Mouse (Mus musculus) liver, embryonic 11.5 days (tissue): ENCODE data around the gene Gdf11. TPM values are rescaled to one million over a fixed set of nuclear protein-coding genes. Genes with fewer than 3 reads are reported as not detected.

ENCODE experiments used
- ATAC-seq: fragments of 200-750 bp; cut with Nextera tagmentation; replicated peaks from 2 replicates; pipeline ENCODE4 v1.8.0; 2017; ENCODE audit warnings: moderate number of reproducible peaks, mild to moderate bottlenecking, moderate TSS enrichment, moderate library complexity; ENCODE audit not compliant: low FRiP score
- DNase-seq: peaks from one replicate; pipeline ENCODE4 v3.0.0-alpha.2; 2017; ENCODE audit warnings: low spot score
- H3K27ac ChIP-seq: fragments of 300-500 bp; sonication (generic); 2 replicates; pipeline ENCODE4 v1.5.1; 2014; ENCODE audit warnings: mild to moderate bottlenecking, low read depth, low read length, control low read depth
- H3K27me3 ChIP-seq: fragments of 300-500 bp; sonication (generic); replicated peaks from 2 replicates; pipeline ENCODE4 v1.6.1; 2014; ENCODE audit warnings: low read length, mixed read lengths; ENCODE audit not compliant: control insufficient read depth, insufficient read depth
- H3K36me3 ChIP-seq: fragments of 300-500 bp; sonication (generic); 2 replicates; pipeline ENCODE4 v1.6.1; 2014; ENCODE audit warnings: mild to moderate bottlenecking, low read length, moderate library complexity, mixed read lengths; ENCODE audit not compliant: control insufficient read depth, insufficient read depth
- H3K4me1 ChIP-seq: fragments of 300-500 bp; sonication (generic); replicated peaks from 2 replicates; pipeline ENCODE4 v1.6.1; 2014; ENCODE audit warnings: low read length, mixed read lengths; ENCODE audit not compliant: control insufficient read depth, insufficient read depth
- H3K4me2 ChIP-seq: fragments of 300-500 bp; sonication (generic); 2 replicates; pipeline ENCODE4 v1.6.1; 2014; ENCODE audit warnings: mild to moderate bottlenecking, control low read depth, moderate library complexity
- H3K4me3 ChIP-seq: fragments of 300-500 bp; sonication (generic); 2 replicates; pipeline ENCODE4 v1.5.1; 2014; ENCODE audit warnings: low read depth, low read length, control low read depth
- H3K9ac ChIP-seq: fragments of 300-500 bp; sonication (generic); 2 replicates; pipeline ENCODE4 v1.6.1; 2014; ENCODE audit warnings: low read depth, low read length, control low read depth
- H3K9me3 ChIP-seq: fragments of 300-500 bp; sonication (generic); 2 replicates; pipeline ENCODE4 v1.6.1; 2016; ENCODE audit warnings: low read length, inconsistent platforms, mixed read lengths; ENCODE audit not compliant: control insufficient read depth
- WGBS: fragments of 180-500 bp; shearing (Covaris S2); extraction: QIAGEN DNeasy Blood & Tissue Kit; methylation state at CpG from one replicate; pipeline ENCODE4 v1.1.7; 2014; 5-methylcytosine and 5-hydroxymethylcytosine counted together
- polyA plus RNA-seq: library from polyadenylated mRNA; unstranded; fragments of >200 nt; fragmentation: Nextera tagmentation; extraction: Ambion mirVana; gene quantifications from 2 replicates; pipeline ENCODE4 v1.2.1, GENCODE M21; 2014

Gdf11 gene
- polyA plus RNA-seq, 1 experiment from 2014 or later = 3.5 TPM

DNA sequence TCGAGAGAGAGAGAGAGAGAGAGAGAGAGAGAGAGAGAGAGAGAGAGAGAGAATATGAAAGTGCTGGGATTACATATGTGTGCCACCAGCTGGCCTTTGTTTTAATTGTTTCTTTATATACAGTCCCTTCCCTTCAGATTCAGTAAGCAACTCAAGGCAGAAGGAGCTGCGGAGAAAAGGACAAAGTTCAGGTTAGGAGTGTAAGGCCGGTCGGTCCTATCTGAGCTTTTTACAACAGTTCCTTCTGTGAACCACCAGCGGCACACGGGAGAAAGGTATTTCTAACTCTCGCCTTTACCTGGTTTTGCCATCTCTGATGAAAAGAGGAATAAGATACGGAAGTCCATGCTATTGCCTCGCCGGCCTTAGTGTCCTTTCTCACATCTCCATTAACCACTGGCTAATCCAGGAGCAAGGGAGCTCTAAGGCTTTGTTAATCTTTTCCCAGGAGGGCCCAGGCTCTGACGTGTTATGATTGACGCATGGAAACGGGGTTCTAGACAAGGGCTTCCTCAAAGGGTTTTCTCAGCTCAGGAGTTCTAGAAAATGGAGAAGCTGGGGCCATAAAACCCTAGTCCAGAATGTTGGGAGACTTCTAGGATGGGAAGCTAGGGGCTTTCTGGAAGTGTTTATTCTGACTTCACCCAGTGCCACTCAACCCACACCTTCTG lies 17.4 kb upstream of the Gdf11 start:
- H3K4me3 ChIP-seq = peak overlapping the region; percentile 71
- ATAC-seq = no peak
- H3K9ac ChIP-seq = peak overlapping the region; percentile 65
- H3K4me1 ChIP-seq = peaks cover 5% of the 10 kb centered on the region
- peaks cover 3% of the 10 kb centered on the region; the same call in 1 of the 2 replicates for H3K27me3 ChIP-seq
- no peak for DNase-seq
- H3K36me3 ChIP-seq = peaks cover 3% of the 10 kb centered on the region; the same call in 1 of the 2 replicates
- H3K4me2 ChIP-seq = peak overlapping the region; percentile 86
- WGBS = 68% methylated on average over 13 of the region's 13 CpGs
- no peaks in the 10 kb centered on the region for H3K9me3 ChIP-seq
- H3K27ac ChIP-seq = no peak overlapping the region

DNA sequence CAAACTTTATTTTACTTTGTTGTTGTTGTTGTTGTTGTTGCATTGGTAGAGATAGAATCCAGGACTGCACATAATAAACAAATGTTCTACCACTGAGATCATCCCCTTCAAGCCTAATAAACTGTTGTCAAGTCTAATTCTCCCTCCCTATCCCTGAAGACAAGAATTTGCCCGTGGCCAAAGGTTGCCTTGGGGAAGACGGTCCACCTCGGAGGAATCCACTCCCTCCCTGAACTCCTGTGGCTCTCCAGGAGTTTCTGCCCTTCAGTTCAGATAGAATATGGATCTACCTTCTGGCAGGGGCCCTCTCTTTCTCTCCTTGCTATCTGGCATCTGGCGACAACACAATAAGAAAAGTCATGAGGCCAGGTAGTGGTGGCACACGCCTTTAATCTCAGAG lies 13.3 kb upstream of the Gdf11 start:
- Histone ChIP-seq H3K9me3 (no peaks in the 10 kb centered on the region), H3K27ac (no peak overlapping the region), H3K4me2 (no peak overlapping the region), H3K27me3 (peaks cover 3% of the 10 kb centered on the region; the same call in 1 of the 2 replicates), H3K9ac (no peak overlapping the region), H3K4me1 (no peaks in the 10 kb centered on the region; the same call in 1 of the 2 replicates), H3K4me3 (no peak overlapping the region), H3K36me3 (no peaks in the 10 kb centered on the region)
- DNase-seq (no peak), ATAC-seq (no peak)
- 74% methylated on average over 5 of the region's 5 CpGs for WGBS

DNA sequence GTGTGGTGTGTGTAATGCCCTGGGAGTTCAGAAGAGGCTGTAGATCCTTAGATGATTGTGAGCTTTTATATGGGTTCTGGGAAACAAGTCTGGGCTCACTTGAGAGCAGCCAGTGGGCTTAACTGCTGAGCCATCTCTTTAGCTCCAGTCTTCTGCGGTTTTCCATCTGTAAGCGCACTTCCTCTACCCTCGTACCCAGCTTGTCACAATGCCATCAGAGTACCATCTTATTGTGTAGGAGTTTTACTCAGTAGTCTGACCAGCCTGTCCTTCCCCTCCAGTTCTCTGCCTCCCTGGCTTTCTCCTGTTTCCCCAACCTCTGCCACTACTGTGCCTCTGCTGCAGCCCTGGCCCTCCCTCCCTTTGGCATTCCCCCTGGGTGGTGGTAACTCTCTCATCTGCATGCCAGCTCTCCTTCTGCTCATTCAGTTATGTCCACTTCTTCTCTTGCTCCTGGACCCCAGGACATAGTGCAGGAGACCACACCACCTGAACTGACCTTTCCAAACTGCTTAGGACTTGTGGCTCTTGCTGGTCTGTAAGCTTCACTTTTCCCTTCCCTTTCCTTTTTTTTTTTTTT lies 11.0 kb upstream of the Gdf11 start:
- no peaks in the 10 kb centered on the region for H3K36me3 ChIP-seq
- no peak for DNase-seq
- ATAC-seq = no peak

DNA sequence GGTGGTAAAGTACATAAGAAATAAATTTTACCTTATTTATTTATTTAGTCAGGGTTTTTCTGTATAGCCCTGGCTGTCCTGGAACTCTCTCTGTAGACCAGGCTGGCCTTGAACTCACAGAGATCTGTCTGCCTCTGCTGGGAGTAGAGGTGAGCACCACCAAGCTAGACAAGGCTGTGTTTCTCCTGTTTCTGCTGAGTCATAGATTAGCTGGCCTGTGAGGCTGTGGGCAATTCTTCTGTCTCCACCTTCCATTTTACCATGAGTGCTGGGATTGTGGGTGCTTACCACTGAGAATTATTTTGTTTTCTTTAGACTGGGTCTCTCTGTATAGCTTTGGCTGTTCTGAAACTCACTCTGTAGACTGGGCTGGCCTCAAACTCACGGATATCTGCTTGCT lies 9.9 kb upstream of the Gdf11 start:
- no peak overlapping the region for H3K9ac ChIP-seq
- DNase-seq (no peak), ATAC-seq (peak; percentile 37; the same call in 1 of the 2 replicates)
- WGBS = 53% methylated on average over 1 of the region's 1 CpGs
- no peaks in the 10 kb centered on the region for H3K9me3 ChIP-seq
- no peaks in the 10 kb centered on the region for H3K4me1 ChIP-seq
- no peak overlapping the region for H3K4me2 ChIP-seq
- H3K27me3 ChIP-seq = peaks cover 7% of the 10 kb centered on the region
- H3K27ac ChIP-seq = no peak overlapping the region
- H3K4me3 ChIP-seq = no peak overlapping the region
- no peaks in the 10 kb centered on the region for H3K36me3 ChIP-seq

More for the DNA sequence above, 11.0 kb upstream of the Gdf11 start:
- no peaks in the 10 kb centered on the region for H3K9me3 ChIP-seq
- H3K9ac ChIP-seq = no peak overlapping the region
- 60% methylated on average over 3 of the region's 3 CpGs for WGBS
- H3K4me3 ChIP-seq = no peak overlapping the region
- no peaks in the 10 kb centered on the region for H3K4me1 ChIP-seq
- H3K27ac ChIP-seq = no peak overlapping the region
- H3K4me2 ChIP-seq = no peak overlapping the region
- no peaks in the 10 kb centered on the region; the same call in 1 of the 2 replicates for H3K27me3 ChIP-seq

DNA sequence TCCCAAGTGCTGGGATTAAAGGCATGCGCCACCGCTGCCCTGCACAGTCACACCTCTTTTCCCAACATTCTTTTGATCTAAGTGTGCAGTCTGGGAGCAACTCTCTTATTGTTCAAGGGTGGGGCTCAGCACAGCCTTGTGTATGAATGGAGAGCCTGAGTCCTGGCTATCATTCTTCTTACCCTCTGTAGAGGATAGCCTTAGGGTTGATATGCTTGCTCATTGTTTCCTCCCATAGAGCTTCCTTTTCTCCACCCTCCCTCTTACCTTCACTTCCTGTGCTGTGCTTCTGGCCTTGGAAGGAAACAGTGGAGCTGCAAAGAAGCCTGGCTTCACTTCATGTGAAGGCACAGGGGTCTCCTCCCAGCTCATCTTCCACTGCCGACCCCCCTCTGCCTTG lies 9.2 kb upstream of the Gdf11 start, which contains the start of gene Cd63:
Cd63 (plus strand) TSS at position 292 of the 400 bp plus-strand sequence.
- Histone ChIP-seq H3K9ac (no peak within 1 kb of the TSS), H3K4me1 (no peaks in the 10 kb centered on the region; the same call in 1 of the 2 replicates), H3K27me3 (peaks cover 14% of the 10 kb centered on the region), H3K9me3 (no peaks in the 10 kb centered on the region), H3K4me2 (no peak within 1 kb of the TSS), H3K36me3 (no peaks in the 10 kb centered on the region), H3K27ac (no peak within 1 kb of the TSS), H3K4me3 (no peak within 1 kb of the TSS)
- WGBS = 86% methylated on average over 3 of the region's 3 CpGs
- DNase-seq (no peak), ATAC-seq (peak; percentile 35; the same call in 1 of the 2 replicates)

DNA sequence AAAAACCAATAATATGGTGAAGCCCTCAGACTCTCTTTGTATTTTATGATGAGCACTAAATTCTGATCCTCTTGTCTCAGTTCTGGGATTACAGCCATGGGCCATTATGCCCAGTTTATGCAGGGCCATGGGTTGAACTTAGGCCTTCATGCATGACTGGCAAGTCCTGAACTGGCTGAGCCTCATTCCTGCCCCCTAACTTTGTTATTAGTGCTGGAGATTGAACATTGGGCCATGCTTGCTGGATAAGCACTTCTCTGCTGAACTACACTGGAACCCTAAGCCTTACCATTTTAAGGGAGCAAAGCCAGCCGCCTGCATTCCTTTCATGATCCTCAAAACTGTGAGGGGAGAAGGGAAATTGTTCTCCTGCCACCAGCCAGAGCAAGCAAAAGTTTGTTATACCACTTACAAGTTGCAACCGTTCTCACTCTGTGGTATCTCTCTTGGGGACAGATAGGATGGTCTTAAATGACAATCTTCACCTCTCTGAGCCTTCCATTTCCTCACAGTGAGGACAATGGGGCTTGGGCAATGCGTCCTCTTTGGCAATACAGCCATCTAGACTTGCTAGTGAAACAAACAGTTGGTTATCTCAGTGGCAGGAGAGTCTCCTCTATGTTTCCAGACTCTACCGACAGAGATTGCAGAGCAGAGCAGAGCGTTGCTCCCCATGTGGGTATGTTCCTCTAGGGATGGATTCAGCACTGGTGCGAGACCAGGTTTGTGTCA lies 8.4 kb upstream of the Gdf11 start:
- DNase-seq = no peak

DNA sequence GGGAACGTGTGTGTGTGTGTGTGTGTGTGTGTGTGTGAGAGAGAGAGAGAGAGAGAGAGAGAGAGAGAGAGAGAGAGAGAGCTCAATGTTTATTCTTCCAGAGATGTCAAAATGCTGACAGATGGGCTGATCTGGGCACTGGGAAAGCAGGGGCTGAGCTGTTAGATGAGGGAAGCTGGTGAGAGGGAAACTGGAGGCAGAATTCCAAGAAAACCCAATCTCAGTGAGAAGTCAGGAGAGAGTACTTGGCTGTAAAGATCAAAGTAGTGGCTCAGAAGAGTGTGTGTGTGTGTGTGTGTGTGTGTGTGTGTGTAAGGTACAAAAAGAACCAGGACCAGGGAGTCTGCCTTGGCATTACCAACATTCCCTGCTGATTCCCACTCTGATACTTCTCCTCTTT lies 6.0 kb upstream of the Gdf11 start:
- no peak overlapping the region for H3K9ac ChIP-seq
- 13% methylated on average over 1 of the region's 1 CpGs for WGBS
- H3K27me3 ChIP-seq = peaks cover 30% of the 10 kb centered on the region
- no peaks in the 10 kb centered on the region; the same call in 1 of the 2 replicates for H3K4me1 ChIP-seq
- DNase-seq (no peak), ATAC-seq (no peak)
- no peak overlapping the region for H3K27ac ChIP-seq
- H3K36me3 ChIP-seq = no peaks in the 10 kb centered on the region
- no peak overlapping the region for H3K4me2 ChIP-seq
- no peaks in the 10 kb centered on the region for H3K9me3 ChIP-seq
- no peak overlapping the region for H3K4me3 ChIP-seq

More for the DNA sequence above, 8.4 kb upstream of the Gdf11 start:
- Histone ChIP-seq H3K27me3 (peaks cover 18% of the 10 kb centered on the region), H3K4me3 (no peak overlapping the region), H3K4me2 (no peak overlapping the region), H3K36me3 (no peaks in the 10 kb centered on the region), H3K9ac (no peak overlapping the region), H3K27ac (no peak overlapping the region), H3K4me1 (no peaks in the 10 kb centered on the region; the same call in 1 of the 2 replicates), H3K9me3 (no peaks in the 10 kb centered on the region)
- WGBS = 60% methylated on average over 6 of the region's 6 CpGs
- ATAC-seq = no peak

DNA sequence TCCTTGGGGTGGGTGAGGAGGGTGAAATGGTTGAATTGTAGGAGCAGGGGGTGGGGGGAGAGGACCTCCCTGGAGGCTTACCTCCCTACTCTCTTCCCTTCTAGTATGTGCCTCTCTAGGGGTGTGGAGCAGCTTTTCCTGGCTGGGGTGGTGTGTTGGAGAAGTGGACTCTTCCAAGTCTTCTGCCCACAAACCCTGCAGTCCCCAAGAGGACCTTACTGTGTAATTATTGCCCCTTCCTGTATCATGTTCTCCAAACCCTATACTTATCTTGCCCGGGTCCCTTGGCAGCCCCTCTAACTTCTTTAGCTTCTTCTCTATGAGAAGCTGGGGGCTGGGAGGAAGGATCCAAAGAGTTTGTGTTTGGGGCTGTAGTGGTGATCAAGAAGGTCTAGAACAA lies 5.3 kb upstream of the Gdf11 start:
- H3K4me3 ChIP-seq = no peak overlapping the region
- H3K9ac ChIP-seq = no peak overlapping the region
- H3K9me3 ChIP-seq = no peaks in the 10 kb centered on the region
- H3K27ac ChIP-seq = no peak overlapping the region
- no peak for DNase-seq
- no peaks in the 10 kb centered on the region; the same call in 1 of the 2 replicates for H3K4me1 ChIP-seq
- no peaks in the 10 kb centered on the region for H3K36me3 ChIP-seq
- ATAC-seq = no peak
- H3K4me2 ChIP-seq = no peak overlapping the region
- WGBS = 30% methylated on average over 1 of the region's 1 CpGs
- H3K27me3 ChIP-seq = peaks cover 35% of the 10 kb centered on the region
